Mouse (Mus musculus) cerebellum, adult 9-10 months (tissue): Measurements from ENCODE around the gene Fbxw14.
"Not testable (repeated sequence)": the region's sequence is repeated elsewhere in the genome, so short reads cannot be mapped to it uniquely, and the experiment has no call there.

ENCODE experiments used
- DNase-seq: peaks from one replicate; pipeline ENCODE4 v3.0.0; 2022

Fbxw14 gene

DNA sequence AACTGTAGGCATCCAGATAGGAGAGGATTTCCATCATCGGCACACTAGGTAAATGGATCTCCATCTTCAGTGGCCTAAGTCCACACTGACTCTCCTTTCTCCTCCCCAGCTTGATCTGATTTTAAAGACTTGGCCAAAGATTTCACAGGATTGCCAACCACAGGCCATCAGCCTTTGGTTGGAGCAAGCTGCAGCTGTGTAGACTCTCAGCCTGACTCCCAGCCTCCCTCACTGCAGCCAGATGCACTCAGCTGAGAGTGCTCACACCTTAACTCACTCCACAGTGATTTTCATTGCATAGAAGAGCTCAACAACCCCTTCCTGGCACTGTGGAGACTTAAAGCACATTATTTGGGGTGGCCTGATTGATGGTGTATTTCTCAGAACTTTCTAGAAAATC, at the start of gene Fbxw14:
Gene Fbxw14 (minus strand): TSS at position 101 of the 400 bp plus-strand sequence.
- DNase-seq = not testable (repeated sequence)

DNA sequence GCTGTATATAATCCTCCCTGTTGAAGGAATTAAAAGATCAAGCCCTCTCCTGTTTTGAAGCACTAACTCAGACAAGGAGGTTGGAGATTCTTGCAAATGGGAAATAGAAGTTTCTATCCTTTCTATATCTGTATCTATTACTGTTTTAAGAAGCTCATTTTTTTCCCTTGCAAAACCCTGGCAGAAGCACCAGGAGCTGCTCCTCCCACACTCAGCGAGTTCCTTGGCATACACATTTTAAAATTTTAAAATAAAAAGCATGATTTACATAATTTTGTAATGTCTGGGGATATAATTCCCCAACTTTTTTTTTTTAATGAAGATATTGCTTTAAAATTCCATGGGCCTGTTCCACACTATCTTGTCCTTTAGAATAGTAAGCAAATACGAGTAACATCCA, 24.4 kb downstream of the Fbxw14 start:
- DNase-seq = no peak

- no peak for DNase-seq
These were observed 52.8 kb downstream of the Fbxw14 start, which contains the start of gene Fbxw20 for GRCm38 (mm10) chr9:109234654-109235053. Gene Fbxw20, minus strand, starts transcription at chr9:109234754.
